Mouse (Mus musculus) cerebellum, adult 2 months (tissue): ENCODE results near the gene Olfr646. TPM values are rescaled to one million over a fixed set of nuclear protein-coding genes. Genes with fewer than 3 reads are reported as not detected.

Experiments used
- DNase-seq, 2 experiments: peaks; one replicate each; pipeline ENCODE4 v3.0.0; 2021
- H3K27ac ChIP-seq: fragments of 200-500 bp; 2 replicates; pipeline ENCODE4 v1.5.1; 2012; ENCODE audit warnings: low read length, control low read depth, inconsistent platforms; ENCODE audit not compliant: insufficient read depth
- H3K27me3 ChIP-seq: fragments of 200-500 bp; 2 replicates; pipeline ENCODE4 v1.6.1; 2012; ENCODE audit warnings: inconsistent platforms, mild to moderate bottlenecking, low read length, moderate library complexity; ENCODE audit not compliant: control insufficient read depth, insufficient read depth
- H3K4me1 ChIP-seq: fragments of 200-500 bp; 2 replicates; pipeline ENCODE4 v1.6.1; 2011; ENCODE audit warnings: low read length; ENCODE audit not compliant: control insufficient read depth, insufficient read depth
- H3K4me3 ChIP-seq: fragments of 200-500 bp; replicated peaks from 2 replicates; pipeline ENCODE3; 2011; ENCODE audit warnings: mild to moderate bottlenecking, low read depth, low read length, control low read depth; ENCODE audit not compliant: insufficient read depth
- CTCF ChIP-seq: fragments of 200-500 bp; IDR thresholded peaks from 2 replicates; pipeline ENCODE4 v1.5.1; 2011; ENCODE audit warnings: low read depth, mild to moderate bottlenecking, control low read depth, low read length, moderate library complexity, borderline replicate concordance; ENCODE audit not compliant: insufficient read depth
- POLR2A ChIP-seq: fragments of 200-500 bp; IDR thresholded peaks from 2 replicates; pipeline ENCODE4 v1.6.1; 2011; ENCODE audit warnings: low read length, control low read depth, borderline replicate concordance; ENCODE audit not compliant: insufficient read depth
- WGBS: fragments of 180-500 bp; shearing (Covaris S2); methylation state at CpG from one replicate; pipeline ENCODE4 v1.1.7; 2018; 5-methylcytosine and 5-hydroxymethylcytosine counted together
- polyA plus RNA-seq: library from polyadenylated mRNA; depleted of rRNA; stranded (reverse); fragments of >200 nt; gene quantifications from 2 replicates; pipeline ENCODE4 v1.2.3, GENCODE M21; 2012; rRNA removed

Gene Olfr646
- polyA plus RNA-seq, 1 experiment = not detected

- WGBS = 55% methylated on average over 3 of the region's 3 CpGs
- Histone ChIP-seq H3K4me1 (no peaks in the 10 kb centered on the region), H3K27me3 (no peaks in the 10 kb centered on the region), H3K27ac (no peak within 1 kb of the TSS), H3K4me3 (no peak within 1 kb of the TSS)
- no peak for DNase-seq
- TF ChIP-seq CTCF (no peak), POLR2A (no peak)
These were observed 38.5 kb downstream of the Olfr646 start, which contains the start of gene Ubqln3 for GRCm38 (mm10) chr7:104143179-104143578. TSS of gene Ubqln3 (minus strand) at chr7:104143279.

DNA sequence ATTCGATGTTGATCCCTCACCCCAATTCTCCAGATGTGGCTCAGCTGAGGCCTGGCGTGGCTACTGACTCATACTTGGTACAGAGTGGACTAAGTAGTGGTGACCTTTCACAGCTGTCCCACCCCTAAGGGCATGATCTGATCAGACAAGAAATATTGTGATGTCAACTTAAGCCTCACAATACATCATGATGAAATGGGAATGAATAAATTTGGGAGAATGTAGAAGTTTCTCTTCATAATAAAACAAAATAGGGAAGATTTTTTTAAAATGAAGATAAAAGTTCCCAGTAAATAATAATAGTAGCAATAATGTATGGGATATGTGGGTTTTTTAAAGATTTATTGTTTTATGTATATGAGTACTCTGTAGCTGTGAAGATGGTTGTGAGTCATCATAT is 45.8 kb downstream of the Olfr646 start, which contains the start of gene Ubqlnl:
Gene Ubqlnl, minus strand, starts transcription at position 101 of the 400 bp plus-strand sequence.
- no peak for DNase-seq
- H3K4me3 ChIP-seq = no peak within 1 kb of the TSS
- TF ChIP-seq CTCF (no peak), POLR2A (no peak)
- no peaks in the 10 kb centered on the region for H3K4me1 ChIP-seq
- 90% methylated on average over 2 of the region's 2 CpGs for WGBS
- no peak within 1 kb of the TSS for H3K27ac ChIP-seq
- no peaks in the 10 kb centered on the region for H3K27me3 ChIP-seq

Other genes with a start within 250 kb of the Olfr646 start
- gene Olfr66, start 218.6 kb upstream of the Olfr646 start, polyA plus RNA-seq = not detected in 2 replicates
- not detected in 2 replicates for gene Olfr64, start 210.4 kb upstream of the Olfr646 start, polyA plus RNA-seq
- not detected in 2 replicates for gene Olfr65, start 201.4 kb upstream of the Olfr646 start, polyA plus RNA-seq
- not detected in 2 replicates for gene Olfr631, start 176.0 kb upstream of the Olfr646 start, polyA plus RNA-seq
- gene Olfr632, start 170.5 kb upstream of the Olfr646 start, polyA plus RNA-seq = not detected in 2 replicates
- gene Olfr633, start 160.4 kb upstream of the Olfr646 start, polyA plus RNA-seq = not detected in 2 replicates
- gene Olfr635, start 133.7 kb upstream of the Olfr646 start, polyA plus RNA-seq = not detected in 2 replicates
- gene Olfr638, start 106.1 kb upstream of the Olfr646 start, polyA plus RNA-seq = not detected in 2 replicates
- 0.02 TPM in 1 of 2 replicates, not detected in the other for gene Olfr639, start 87.6 kb upstream of the Olfr646 start, polyA plus RNA-seq
- gene Olfr640, start 79.3 kb upstream of the Olfr646 start, polyA plus RNA-seq = not detected in 2 replicates
- not detected in 2 replicates for gene Olfr641, start 69.4 kb upstream of the Olfr646 start, polyA plus RNA-seq
- not detected in 2 replicates for gene Olfr642, start 52.2 kb upstream of the Olfr646 start, polyA plus RNA-seq
- gene 4930516K23Rik, start 43.4 kb upstream of the Olfr646 start, polyA plus RNA-seq = not detected in 2 replicates
- gene Olfr644, start 33.0 kb upstream of the Olfr646 start, polyA plus RNA-seq = not detected in 2 replicates
- gene Olfr645, start 19.4 kb upstream of the Olfr646 start, polyA plus RNA-seq = not detected in 2 replicates
- gene Ubqln5, start 25.0 kb downstream of the Olfr646 start, polyA plus RNA-seq = not detected in 2 replicates
- not detected in 2 replicates for gene Olfr643, start 32.5 kb downstream of the Olfr646 start, polyA plus RNA-seq
- not detected in 2 replicates for gene Ubqln3, start 38.4 kb downstream of the Olfr646 start, polyA plus RNA-seq
- gene Ubqlnl, start 45.7 kb downstream of the Olfr646 start, polyA plus RNA-seq = not detected in 2 replicates
- gene Olfm5, start 60.0 kb downstream of the Olfr646 start, polyA plus RNA-seq = 0.06 and 0.18 TPM in 2 replicates
- gene Olfr648, start 78.5 kb downstream of the Olfr646 start, polyA plus RNA-seq = 0.18 and 0.24 TPM in 2 replicates
- not detected in 2 replicates for gene Olfr649, start 91.1 kb downstream of the Olfr646 start, polyA plus RNA-seq
- 0.55 and 0.56 TPM in 2 replicates for gene Trim6, start 113.9 kb downstream of the Olfr646 start, polyA plus RNA-seq
- gene Trim34a, start 139.6 kb downstream of the Olfr646 start, polyA plus RNA-seq = 2.7 and 3.2 TPM in 2 replicates
- 0.28 and 0.33 TPM in 2 replicates for gene Trim5, start 183.2 kb downstream of the Olfr646 start, polyA plus RNA-seq
- 3.3 and 3.8 TPM in 2 replicates for gene Trim12a, start 210.6 kb downstream of the Olfr646 start, polyA plus RNA-seq
- not detected in 2 replicates for gene Trim34b, start 224.6 kb downstream of the Olfr646 start, polyA plus RNA-seq
- gene Trim12c, start 248.5 kb downstream of the Olfr646 start, polyA plus RNA-seq = 1.3 TPM in 2 replicates